Mouse (Mus musculus): Measurements from ENCODE around the gene Cbfb. TPM values are rescaled to one million over a fixed set of nuclear protein-coding genes. Genes with fewer than 3 reads are reported as not detected.

The Cbfb gene
- polyA plus RNA-seq, 1 experiment, result 10.9 TPM

GRCm38 (mm10) chr8:105254966-105255350 lies 84.5 kb downstream of the Cbfb start, which contains the start of gene B3gnt9:
TSS of gene B3gnt9 (minus strand) at chr8:105255153.
- WGBS, result 5% methylated on average over 14 of the region's 14 CpGs
- TF ChIP-seq CTCF (IDR thresholded peaks at IDR 0.05; ENCODE audit: insufficient read depth, low read length) (no peak), POLR2A (IDR thresholded peaks at IDR 0.05; ENCODE audit: borderline replicate concordance, extremely low read depth, low read depth, low read length) (no peak)
- H3K4me3 ChIP-seq (replicated peaks; ENCODE audit: extremely low read depth, low read depth, low read length), result peak within 1 kb of the TSS; percentile 61
- DNase-seq, result peak; percentile 59
- peaks cover 12% of the 10 kb centered on the region for H3K4me1 ChIP-seq (ENCODE audit: control insufficient read depth, insufficient read depth, low read length)

- H3K4me3 ChIP-seq (replicated peaks; ENCODE audit: extremely low read depth, low read depth, low read length), result no peak overlapping the region
- TF ChIP-seq POLR2A (IDR thresholded peaks at IDR 0.05; ENCODE audit: borderline replicate concordance, extremely low read depth, low read depth, low read length), result no peak
- no peak for TF ChIP-seq CTCF (IDR thresholded peaks at IDR 0.05; ENCODE audit: insufficient read depth, low read length)
- WGBS, result 82% methylated on average over 7 of the region's 7 CpGs
- no peak for DNase-seq
- peaks cover 16% of the 10 kb centered on the region for H3K4me1 ChIP-seq (ENCODE audit: control insufficient read depth, insufficient read depth, low read length)
Observed at GRCm38 (mm10) chr8:105257318-105258114, 87.0 kb downstream of the Cbfb start.

GRCm38 (mm10) chr8:105258911-105259720 lies 88.6 kb downstream of the Cbfb start:
- peak overlapping the region; percentile 37 for H3K4me3 ChIP-seq (replicated peaks; ENCODE audit: extremely low read depth, low read depth, low read length)
- TF ChIP-seq CTCF (IDR thresholded peaks at IDR 0.05; ENCODE audit: insufficient read depth, low read length), result no peak
- no peak for TF ChIP-seq POLR2A (IDR thresholded peaks at IDR 0.05; ENCODE audit: borderline replicate concordance, extremely low read depth, low read depth, low read length)
- H3K4me1 ChIP-seq (ENCODE audit: control insufficient read depth, insufficient read depth, low read length), result peaks cover 16% of the 10 kb centered on the region
- WGBS, result 40% methylated on average over 55 of the region's 55 CpGs
- DNase-seq, result peak; percentile 38

- DNase-seq, result peak; percentile 82
- TF ChIP-seq POLR2A (IDR thresholded peaks at IDR 0.05; ENCODE audit: borderline replicate concordance, extremely low read depth, low read depth, low read length), result no peak
- peak; percentile 62 for TF ChIP-seq CTCF (IDR thresholded peaks at IDR 0.05; ENCODE audit: insufficient read depth, low read length)
- peaks cover 14% of the 10 kb centered on the region for H3K4me1 ChIP-seq (ENCODE audit: control insufficient read depth, insufficient read depth, low read length)
- peak overlapping the region; percentile 46 for H3K4me3 ChIP-seq (replicated peaks; ENCODE audit: extremely low read depth, low read depth, low read length)
- 4% methylated on average over 30 of the region's 30 CpGs for WGBS
Observed at GRCm38 (mm10) chr8:105259721-105260320, 89.3 kb downstream of the Cbfb start.

GRCm38 (mm10) chr8:105260371-105261099 lies 90.1 kb downstream of the Cbfb start:
- no peak for DNase-seq
- peaks cover 11% of the 10 kb centered on the region for H3K4me1 ChIP-seq (ENCODE audit: control insufficient read depth, insufficient read depth, low read length)
- WGBS, result 73% methylated on average over 7 of the region's 7 CpGs
- no peak overlapping the region for H3K4me3 ChIP-seq (replicated peaks; ENCODE audit: extremely low read depth, low read depth, low read length)
- TF ChIP-seq POLR2A (IDR thresholded peaks at IDR 0.05; ENCODE audit: borderline replicate concordance, extremely low read depth, low read depth, low read length), result no peak
- no peak for TF ChIP-seq CTCF (IDR thresholded peaks at IDR 0.05; ENCODE audit: insufficient read depth, low read length)

- WGBS, result 78% methylated on average over 12 of the region's 12 CpGs
- Histone ChIP-seq H3K4me3 (replicated peaks; ENCODE audit: extremely low read depth, low read depth, low read length) (no peak overlapping the region), H3K4me1 (ENCODE audit: control insufficient read depth, insufficient read depth, low read length) (peaks cover 11% of the 10 kb centered on the region)
- no peak for TF ChIP-seq CTCF (IDR thresholded peaks at IDR 0.05; ENCODE audit: insufficient read depth, low read length)
- no peak for TF ChIP-seq POLR2A (IDR thresholded peaks at IDR 0.05; ENCODE audit: borderline replicate concordance, extremely low read depth, low read depth, low read length)
- DNase-seq, result no peak
Observed at GRCm38 (mm10) chr8:105261326-105261980, 91.0 kb downstream of the Cbfb start.

- TF ChIP-seq CTCF (IDR thresholded peaks at IDR 0.05; ENCODE audit: insufficient read depth, low read length), result no peak
- TF ChIP-seq POLR2A (IDR thresholded peaks at IDR 0.05; ENCODE audit: borderline replicate concordance, extremely low read depth, low read depth, low read length), result no peak
- Histone ChIP-seq H3K4me3 (replicated peaks; ENCODE audit: extremely low read depth, low read depth, low read length) (no peak overlapping the region), H3K4me1 (ENCODE audit: control insufficient read depth, insufficient read depth, low read length) (peaks cover 12% of the 10 kb centered on the region)
- 44% methylated on average over 16 of the region's 16 CpGs for WGBS
- DNase-seq, result no peak
Observed at GRCm38 (mm10) chr8:105263244-105263912, 92.9 kb downstream of the Cbfb start.
